Mouse (Mus musculus): Measurements from ENCODE around the gene Cyb5d1. TPM values are rescaled to one million over a fixed set of nuclear protein-coding genes. Genes with fewer than 3 reads are reported as not detected.

Cyb5d1 gene
- total RNA-seq, 2 experiments from 2014 or later = 29.6 to 31.8 TPM

DNA sequence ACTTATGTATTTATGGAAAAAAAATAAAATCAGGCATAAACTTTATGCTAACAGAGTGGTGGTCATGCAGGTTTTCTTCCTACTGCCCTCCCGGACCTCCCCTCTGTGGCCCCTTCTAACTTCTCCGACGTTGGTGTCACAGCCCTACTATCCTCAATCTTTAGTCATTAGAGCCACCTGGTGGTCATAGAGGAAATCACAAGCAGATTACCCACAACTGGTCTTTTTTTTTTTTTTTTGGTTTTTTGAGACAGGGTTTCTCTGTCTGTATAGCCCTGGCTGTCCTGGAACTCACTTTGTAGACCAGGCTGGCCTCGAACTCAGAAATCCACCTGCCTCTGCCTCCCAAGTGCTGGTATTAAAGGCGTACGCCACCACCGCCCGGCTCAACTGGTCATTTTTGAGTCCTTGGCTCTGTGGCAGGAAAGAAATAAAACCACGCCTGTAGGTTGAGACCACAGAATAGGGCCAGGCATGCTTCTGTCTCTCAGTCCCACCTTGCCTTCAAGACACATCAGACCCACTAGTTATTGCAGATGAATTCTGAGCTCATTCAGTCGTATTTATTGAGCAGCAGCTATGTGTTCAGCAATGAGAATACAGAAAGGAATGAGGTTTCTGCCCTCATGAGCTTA is 4.9 kb downstream of the Cyb5d1 start:
- DNase-seq = peak; percentile 65 to 72
- intact Hi-C loops (cut with DNase I) = loop anchor here (1.0 kb wide), 1 partner anchor 121 kb away; no protein-coding TSS in a partner anchor

DNA sequence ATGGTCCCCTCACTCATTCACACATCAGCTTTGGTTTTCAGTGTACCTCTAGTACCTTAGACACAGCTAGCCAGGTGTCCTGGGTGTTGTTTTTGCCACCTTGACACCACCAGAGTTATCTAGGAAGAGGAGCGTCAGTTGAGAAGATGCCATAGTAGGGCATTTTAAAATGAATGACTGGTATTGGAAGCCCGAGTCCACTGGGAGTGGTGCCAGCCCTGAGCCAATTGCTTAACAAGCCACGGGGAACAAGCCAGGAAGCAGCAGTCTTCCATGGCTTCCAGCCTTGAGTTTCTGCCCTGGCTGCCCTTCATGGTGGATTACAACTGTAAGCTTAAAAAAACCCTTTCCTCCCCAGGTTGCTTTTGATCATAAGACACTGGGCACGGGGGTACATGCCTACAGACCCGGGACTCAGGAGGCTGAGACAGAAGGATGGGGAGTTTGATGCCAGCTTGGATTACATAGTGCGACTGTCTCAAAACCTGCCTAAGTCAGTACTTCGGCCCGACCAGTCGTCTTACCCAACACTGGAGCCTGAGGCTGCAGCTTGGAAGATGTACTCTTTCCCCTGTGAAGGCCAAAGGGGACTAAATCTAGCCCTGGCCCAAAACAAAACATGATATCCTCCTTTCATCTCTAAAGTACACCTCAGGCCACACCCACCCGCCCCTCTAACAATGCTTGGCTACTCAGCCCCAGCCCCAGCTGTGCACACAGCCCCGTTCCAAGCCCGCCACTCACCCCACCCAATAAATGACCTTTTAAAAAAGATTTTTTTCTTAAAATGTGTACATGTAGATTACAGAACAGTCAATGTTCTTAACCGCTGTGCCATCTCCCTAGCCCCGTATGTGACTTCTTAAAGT is 5.7 kb downstream of the Cyb5d1 start:
- intact Hi-C loops (cut with DNase I) = loop anchor here (1.0 to 5.0 kb wide), 3 partner anchors 57 to 197 kb away; no protein-coding TSS in a partner anchor
- DNase-seq = peak in 1 of 2 experiments; percentile 42

DNA sequence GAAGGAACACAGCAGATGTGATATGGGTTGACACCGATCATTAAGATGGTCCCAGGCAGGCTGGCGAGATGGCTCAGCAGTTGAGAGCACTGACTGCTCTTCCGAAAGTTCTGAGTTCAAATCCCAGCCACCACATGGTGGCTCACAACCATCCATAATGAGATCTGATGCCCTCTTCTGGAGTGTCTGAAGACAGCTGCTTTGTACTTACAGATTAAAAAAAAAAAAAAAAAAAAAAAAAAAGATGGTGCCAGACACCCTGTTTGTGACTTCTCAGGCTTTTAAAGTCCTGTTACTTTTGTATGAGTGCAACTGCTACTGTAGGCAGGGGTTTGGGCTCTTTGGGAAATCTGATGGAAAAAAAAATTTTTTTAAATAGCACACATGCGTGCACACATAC is 6.8 kb downstream of the Cyb5d1 start:
- DNase-seq = no peak
- intact Hi-C loops (cut with DNase I) = loop anchor here (1.0 to 5.0 kb wide), 3 partner anchors 17 to 196 kb away; no protein-coding TSS in a partner anchor

DNA sequence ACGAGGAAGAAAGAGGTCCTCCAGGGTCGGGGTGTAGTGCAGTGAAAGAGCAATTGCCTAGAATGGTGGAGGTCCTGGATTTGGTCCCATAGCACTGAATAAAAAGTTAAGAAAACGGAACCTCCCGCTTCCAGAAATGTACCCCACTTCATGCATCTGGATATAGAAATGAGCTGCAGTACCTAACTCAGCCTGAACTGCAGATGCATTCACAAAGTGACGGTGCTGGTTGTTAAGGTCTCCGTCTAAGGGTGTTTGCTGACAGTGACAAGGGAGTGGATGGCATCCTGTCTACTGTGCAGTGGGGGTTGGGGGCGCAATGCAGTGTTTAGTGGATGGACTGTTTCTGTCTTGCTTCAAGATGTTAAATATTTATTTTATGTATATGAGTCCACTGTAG is 8.7 kb downstream of the Cyb5d1 start:
- no peak for DNase-seq
- intact Hi-C loops (cut with DNase I) = loop anchor here (5.0 kb wide), 2 partner anchors 54 to 194 kb away; no protein-coding TSS in a partner anchor

DNA sequence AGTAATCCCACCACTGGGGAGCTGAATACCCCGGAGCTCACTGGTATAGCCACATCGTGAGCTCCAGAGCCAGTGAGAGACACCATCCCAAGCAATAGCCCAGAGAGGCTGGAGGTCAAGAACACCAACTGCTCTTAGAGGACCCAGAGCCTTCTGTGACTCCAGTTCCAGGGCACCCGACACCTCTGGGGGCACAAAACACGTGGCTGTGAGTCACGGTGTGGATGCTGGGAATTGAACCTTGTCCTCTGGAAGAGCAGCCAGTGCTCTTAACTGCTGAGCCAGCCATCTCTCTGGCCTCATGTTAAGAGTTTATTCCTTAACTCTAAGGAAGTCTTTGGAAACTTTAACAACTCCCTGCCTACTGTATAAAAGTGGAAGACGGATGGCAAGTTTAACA is 10.5 kb downstream of the Cyb5d1 start:
- no peak for DNase-seq
- intact Hi-C loops (cut with DNase I) = loop anchor here (5.0 kb wide), 2 partner anchors 53 to 193 kb away; no protein-coding TSS in a partner anchor

DNA sequence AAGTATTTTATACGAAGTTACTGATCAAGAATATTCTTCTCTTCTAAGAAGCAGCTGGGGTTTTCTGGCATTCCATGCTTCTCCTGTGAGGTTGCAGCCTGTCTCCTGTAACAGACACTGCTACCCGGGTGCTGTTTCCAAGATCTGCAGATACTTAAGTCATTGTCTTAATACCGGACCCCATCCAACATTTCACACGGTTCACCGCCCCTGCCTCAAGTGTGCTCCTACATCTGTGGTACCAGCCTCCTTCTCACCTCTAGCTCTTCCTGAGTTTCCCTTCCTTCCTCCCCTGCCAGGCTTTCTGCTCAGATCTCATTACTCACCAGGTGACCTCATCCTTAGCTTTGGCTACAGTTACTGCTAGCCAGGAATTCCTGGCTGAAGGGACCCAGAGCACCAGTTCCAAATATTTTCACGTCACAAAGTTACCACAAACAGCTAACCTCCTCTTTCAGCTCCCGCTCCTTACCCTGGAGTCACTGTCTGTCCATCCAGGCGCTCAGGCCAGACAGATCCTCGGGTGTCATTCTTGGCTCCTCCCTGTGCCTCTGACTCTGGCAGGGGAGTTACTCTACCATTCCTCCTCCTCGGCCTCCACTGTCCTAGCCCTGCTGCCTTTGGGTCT is 12.8 kb downstream of the Cyb5d1 start:
- DNase-seq = no peak
- intact Hi-C loops (cut with DNase I) = no loop called here

DNA sequence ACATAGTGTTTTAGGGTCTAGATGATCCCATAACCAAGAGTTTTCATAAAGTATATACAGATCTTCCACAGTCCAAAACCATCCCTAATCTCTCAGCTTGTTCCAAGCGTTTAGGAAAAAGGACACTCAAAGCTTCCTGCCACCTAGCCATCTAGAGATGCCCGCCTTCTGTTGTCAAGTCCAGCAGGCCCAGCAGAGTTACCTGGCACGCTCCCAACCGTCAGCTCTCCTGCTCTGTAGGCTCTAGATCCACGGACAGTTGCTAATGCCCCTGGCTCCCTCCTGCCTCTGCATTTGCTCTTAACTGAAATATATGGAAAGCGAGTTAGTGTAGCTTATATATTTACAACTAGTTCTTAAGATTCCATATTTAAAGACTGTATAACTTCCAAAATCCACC is 14.1 kb downstream of the Cyb5d1 start:
- no peak for DNase-seq
- intact Hi-C loops (cut with DNase I) = no loop called here

DNA sequence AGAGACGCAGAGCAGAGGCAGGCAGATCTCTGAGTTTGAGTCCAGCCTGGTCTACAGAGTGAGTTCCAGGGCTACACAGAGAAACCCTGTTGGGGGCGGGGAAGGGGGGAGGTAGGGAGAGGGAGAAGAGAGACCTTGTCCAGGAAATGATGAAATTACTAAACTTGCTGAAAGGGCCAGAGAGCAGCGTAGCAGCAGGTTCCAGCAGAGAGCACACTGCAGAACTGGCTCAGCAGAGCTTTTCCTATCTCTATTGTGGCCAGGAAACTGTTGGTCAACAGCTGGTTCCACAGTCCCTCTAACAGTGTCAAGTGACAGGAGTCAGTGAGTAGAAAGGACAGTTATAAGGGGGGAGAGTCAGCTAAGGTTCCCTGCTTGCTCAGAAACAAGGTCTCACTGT is 15.8 kb downstream of the Cyb5d1 start:
- DNase-seq = no peak
- intact Hi-C loops (cut with DNase I) = no loop called here

DNA sequence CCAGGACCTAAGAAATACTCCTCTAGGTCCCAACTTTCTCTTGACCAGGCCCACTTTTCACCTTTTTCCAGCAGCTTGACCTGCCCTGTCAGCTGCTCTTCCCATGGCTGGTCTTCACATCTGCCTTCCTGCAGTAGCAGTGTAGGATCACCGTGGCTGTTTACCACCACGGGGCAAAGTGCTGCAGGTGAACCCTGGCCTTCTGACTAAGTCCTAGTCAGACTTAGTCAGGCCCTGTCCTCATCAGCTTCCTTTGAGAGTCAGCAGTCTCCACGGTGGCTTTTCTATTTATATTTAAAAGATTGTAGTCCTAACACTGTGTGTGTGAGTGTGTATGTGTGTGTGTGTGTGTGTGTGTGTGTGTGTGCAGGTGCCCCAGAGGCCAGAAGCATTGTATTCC is 17.7 kb downstream of the Cyb5d1 start:
- no peak for DNase-seq
- intact Hi-C loops (cut with DNase I) = no loop called here

DNA sequence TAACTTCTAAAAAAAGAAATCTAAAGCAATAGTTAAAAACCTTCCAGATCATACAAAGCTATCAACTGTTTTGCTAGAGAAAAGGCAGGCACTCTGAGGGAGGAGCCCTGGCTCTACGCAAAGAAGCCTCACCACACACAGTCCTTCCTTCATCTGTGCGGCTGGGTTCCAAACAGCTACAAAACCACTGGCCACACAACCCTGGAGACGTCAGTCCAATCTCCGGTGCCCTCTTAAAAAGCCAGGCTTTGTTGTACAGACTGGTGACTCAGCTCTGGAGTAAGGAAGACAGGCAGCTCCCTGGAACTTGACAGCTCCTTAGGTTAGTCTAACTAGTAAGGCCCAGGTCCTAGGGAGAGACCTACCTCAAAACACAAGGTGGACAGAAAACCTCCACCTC is 19.8 kb downstream of the Cyb5d1 start:
- DNase-seq = no peak
- intact Hi-C loops (cut with DNase I) = no loop called here

DNA sequence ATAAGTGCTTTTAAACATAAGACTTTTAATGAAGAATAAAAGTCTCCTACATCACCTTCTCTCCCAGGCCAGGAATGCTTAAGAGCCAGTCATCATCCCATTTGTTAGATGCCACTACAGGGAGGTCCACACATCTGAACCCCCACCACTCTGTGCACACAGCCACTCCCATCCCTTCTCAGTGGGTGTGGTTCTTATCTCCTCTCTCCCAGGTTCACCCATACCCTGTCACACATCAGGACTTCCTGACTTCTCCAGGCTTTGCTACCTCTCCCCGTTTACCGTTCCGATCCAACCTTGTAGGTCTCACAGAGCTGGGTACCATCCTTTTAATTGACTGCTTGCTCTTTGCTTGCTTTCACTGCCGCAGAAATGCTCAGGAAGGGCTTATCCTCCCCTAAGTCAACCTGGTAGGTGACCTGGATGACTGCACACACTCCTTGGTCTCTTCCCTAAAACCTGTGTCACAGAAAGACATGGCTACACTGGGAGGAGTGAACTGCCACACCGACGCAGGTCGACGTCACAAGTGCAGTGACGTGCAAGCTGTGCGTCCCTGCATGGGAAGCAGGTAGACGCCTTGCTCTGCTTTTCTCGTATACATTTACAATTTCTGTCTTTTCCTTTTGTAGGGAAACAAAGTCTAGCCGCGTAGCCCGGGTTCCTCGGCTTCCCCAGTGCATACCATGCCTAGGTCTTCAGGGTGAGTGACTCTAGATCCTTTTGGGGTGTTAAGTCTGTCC is 22.0 kb downstream of the Cyb5d1 start:
- intact Hi-C loops (cut with DNase I) = no loop called here
- no peak for DNase-seq

DNA sequence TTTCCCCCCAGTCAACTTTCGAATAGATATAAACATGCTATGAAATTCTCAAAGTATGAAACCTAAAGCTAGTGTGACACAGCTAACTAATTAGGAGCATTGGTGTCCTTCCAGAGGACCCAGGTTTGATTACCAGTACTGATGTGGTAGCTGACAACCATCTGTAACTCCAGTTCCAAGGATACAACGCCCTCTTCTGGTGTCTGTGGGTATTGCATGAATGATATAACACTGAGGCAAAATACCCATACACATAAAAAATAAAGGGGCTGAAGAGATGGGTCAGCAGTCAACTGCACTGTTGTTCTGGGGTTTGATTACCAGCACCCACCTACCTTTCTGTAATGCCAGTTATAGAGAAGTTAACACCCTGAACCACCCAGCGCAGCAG is 22.7 kb downstream of the Cyb5d1 start:
- intact Hi-C loops (cut with DNase I) = no loop called here
- no peak for DNase-seq

DNA sequence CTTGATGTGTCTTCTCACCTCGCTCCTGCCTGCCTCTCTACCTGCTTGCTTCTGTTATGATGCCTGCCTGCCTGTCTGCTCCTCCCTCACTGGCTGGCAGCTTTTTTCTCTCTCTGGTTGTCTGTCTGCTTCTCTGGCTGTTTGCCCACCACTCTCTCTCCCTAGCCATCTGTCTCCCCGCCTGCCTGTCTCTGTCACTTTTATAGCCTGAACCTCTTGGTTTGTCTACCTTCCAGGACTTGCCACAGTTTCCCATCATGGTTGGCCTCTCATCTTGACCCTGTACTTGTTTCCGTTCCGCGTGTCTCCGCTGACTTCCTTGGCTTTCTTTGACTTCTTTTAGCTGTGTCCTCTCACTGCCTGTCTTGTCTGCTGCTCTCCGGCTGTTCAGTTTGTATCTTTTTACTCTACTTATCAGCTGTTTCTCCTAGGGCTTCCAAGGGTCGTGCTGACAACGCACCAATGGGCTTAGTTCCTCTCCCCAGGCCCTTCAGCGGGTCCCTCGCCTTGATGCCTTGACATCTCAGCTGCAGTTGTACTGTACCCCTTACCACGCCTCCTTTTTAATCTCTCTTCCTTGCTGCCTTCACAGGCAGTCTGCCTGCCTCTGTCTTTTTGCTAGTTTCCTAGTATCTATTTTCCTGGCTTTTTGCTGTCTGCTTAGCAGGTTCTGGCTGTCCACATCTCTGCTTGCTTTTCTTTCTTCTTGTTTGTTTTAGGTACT is 23.2 kb downstream of the Cyb5d1 start:
- intact Hi-C loops (cut with DNase I) = no loop called here
- DNase-seq = no peak

DNA sequence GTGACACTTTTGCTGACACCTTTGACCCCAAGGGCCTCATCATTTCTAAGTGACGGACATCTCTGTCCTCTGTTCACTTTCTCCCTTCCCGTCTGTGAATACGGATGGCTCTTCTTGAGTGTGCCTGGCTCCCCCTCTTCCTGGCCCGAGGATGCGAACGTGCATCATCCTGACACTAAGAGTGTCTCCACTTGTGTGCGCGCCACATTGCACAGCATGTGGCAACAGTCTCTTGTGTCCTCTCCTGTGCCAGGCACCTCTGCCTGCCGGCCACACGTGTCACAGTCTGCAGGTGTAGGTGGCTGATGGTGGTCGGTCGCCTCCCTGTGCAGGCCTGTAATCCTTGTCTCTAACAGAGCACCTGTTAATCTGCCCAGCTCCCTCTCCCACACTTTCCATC is 23.8 kb downstream of the Cyb5d1 start:
- intact Hi-C loops (cut with DNase I) = loop anchor here (1.0 kb wide), 1 partner anchor 17 kb away; no protein-coding TSS in a partner anchor
- DNase-seq = no peak

DNA sequence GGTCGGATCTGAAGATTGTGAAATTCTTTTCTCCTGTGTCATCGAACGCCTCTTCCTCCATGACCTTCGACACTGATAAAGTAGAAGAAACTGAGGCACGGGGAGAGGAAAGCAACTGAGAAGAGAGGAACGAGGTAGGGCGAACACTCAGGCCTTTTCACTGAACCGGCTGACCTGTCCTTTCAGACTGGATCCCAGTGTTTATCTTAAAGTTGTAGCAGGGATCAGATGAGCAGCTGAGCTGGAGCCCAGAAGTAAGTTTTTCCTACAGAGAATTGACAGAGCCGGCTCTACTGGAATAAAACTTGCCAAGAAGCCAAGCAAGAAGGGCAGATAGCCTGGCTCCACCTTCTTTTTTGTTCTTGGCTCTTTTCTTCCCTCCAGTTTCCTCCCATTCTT is 24.6 kb downstream of the Cyb5d1 start:
- no peak for DNase-seq
- intact Hi-C loops (cut with DNase I) = loop anchor here (1.0 kb wide), 1 partner anchor 17 kb away; no protein-coding TSS in a partner anchor

DNA sequence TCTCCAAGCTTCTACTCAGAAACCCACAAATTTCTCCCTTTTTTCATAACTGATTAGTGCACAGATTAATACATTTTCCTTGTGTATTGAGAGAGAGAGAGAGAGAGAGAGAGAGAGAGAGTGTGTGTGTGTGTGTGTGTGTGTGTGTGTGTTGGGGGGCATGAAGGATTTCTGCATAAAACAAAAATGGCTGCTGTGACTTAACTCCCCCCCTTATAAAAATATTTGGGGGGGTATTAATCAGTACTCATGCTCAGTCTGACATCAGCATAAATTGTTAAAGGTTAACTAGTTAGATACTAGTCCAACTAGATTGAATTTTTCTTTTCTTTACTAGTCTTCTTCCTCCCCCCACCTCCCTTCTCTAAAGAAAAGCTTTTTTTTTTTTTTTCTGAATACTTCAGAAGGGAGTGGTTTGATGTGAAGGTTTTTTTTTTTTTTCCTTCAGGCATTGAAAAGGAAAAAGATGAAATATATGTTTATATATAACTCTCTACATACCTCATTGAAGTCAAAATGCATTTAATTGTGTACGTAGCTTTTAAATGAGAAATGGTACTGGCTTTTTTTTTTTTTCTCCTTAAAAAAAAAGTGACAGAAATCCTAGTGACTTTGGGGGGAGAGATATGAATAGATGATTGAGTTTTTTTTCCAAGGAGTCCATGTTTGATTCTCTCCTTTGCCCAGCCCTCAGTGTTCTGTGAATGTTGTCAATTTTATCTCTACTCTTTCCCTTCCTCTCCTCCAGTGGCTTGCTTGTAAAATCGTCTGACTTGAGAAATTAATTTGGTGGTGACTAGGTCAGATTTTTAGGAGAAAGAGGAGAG is 25.2 kb downstream of the Cyb5d1 start:
- intact Hi-C loops (cut with DNase I) = loop anchor here (2.0 kb wide), 1 partner anchor 43 kb away; the partner anchor contains the start of gene Kcnab3
- DNase-seq = no peak

DNA sequence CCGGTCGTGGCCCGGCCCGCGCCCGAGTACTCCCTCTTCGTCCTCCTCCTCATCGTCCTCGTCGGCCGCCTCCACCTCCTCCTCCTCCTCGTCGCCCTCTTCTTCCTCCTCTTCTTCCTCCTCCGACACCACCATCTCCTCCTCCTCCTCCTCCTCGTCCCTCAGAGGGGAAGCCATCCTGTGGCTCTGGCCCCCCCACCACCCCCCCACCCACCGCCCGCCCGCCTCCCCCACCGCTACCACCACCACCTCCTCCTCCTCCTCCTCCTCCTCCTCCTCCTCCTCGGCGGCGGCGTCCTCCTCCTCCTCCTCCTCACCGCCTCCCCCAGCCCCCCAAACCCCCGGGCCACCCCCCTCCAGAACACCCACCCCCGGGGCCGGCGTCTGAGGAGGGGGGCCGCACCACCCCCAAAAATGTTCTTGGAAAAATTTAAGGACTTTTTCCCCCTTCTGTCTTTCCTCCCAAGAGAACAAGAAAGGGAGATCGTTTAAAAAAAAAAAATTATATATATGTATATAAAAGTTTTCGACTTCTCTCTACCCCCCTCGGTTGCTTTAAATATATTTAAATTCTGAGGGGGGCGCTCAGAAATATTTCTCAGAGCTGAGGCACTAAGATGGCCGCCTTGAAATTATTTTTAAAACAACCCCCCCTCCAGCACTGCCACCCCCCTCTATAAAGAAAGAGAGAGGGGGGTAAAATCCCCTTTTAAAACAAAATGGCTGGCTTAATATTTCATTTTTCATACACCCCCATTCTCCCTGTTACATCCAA is 26.0 kb downstream of the Cyb5d1 start, which contains the start of gene Chd3:
Chd3 (minus strand) TSS at position 192 of the 775 bp plus-strand sequence.
- intact Hi-C loops (cut with DNase I) = loop anchor here (2.0 kb wide), 1 partner anchor 43 kb away; the partner anchor contains the start of gene Kcnab3

More for the DNA sequence above, 26.0 kb downstream of the Cyb5d1 start, which contains the start of gene Chd3:
- DNase-seq = no peak
